Mouse (Mus musculus): ENCODE measurements around the gene Cyb5d1.

The Cyb5d1 gene

GRCm38 (mm10) chr11:69395235-69395633, at the start of gene Cyb5d1, which contains the start of gene Naa38:
Gene Cyb5d1 (minus strand): TSS chr11:69395631.
Gene Naa38 (plus strand): TSS chr11:69395487.
- peak; percentile 93 to 95 for DNase-seq (ENCODE audit: low spot score in 2 of 2)

GRCm38 (mm10) chr11:69443328-69443727, 47.9 kb upstream of the Cyb5d1 start:
- no peak for DNase-seq (ENCODE audit: low spot score in 2 of 2)

GRCm38 (mm10) chr11:69437291-69437690, 41.9 kb upstream of the Cyb5d1 start:
- DNase-seq (ENCODE audit: low spot score in 2 of 2) = no peak

- DNase-seq (ENCODE audit: low spot score in 2 of 2) = no peak
Observed at GRCm38 (mm10) chr11:69433189-69433588, 37.8 kb upstream of the Cyb5d1 start.

GRCm38 (mm10) chr11:69432640-69432982, 37.2 kb upstream of the Cyb5d1 start:
- peak in 1 of 2 experiments; percentile 32 for DNase-seq (ENCODE audit: low spot score in 2 of 2)

GRCm38 (mm10) chr11:69431829-69432639, 36.6 kb upstream of the Cyb5d1 start:
- peak; percentile 84 to 88 for DNase-seq (ENCODE audit: low spot score in 2 of 2)

GRCm38 (mm10) chr11:69430631-69431030, 35.2 kb upstream of the Cyb5d1 start:
- DNase-seq (ENCODE audit: low spot score in 2 of 2) = no peak

GRCm38 (mm10) chr11:69429313-69429712, 33.9 kb upstream of the Cyb5d1 start:
- peak; percentile 46 to 61 for DNase-seq (ENCODE audit: low spot score in 2 of 2)

- DNase-seq (ENCODE audit: low spot score in 2 of 2) = no peak
Observed at GRCm38 (mm10) chr11:69428751-69429150, 33.3 kb upstream of the Cyb5d1 start.

GRCm38 (mm10) chr11:69426246-69426645, 30.8 kb upstream of the Cyb5d1 start:
- DNase-seq (ENCODE audit: low spot score in 2 of 2) = no peak

- no peak for DNase-seq (ENCODE audit: low spot score in 2 of 2)
Observed at GRCm38 (mm10) chr11:69423885-69424284, 28.5 kb upstream of the Cyb5d1 start.

- no peak for DNase-seq (ENCODE audit: low spot score in 2 of 2)
Observed at GRCm38 (mm10) chr11:69422842-69423241, 27.4 kb upstream of the Cyb5d1 start.

- peak; percentile 28 to 29 for DNase-seq (ENCODE audit: low spot score in 2 of 2)
Observed at GRCm38 (mm10) chr11:69421131-69421977, 25.9 kb upstream of the Cyb5d1 start.

GRCm38 (mm10) chr11:69420554-69421000, 25.1 kb upstream of the Cyb5d1 start:
- no peak for DNase-seq (ENCODE audit: low spot score in 2 of 2)

GRCm38 (mm10) chr11:69419813-69420553, 24.6 kb upstream of the Cyb5d1 start:
- DNase-seq (ENCODE audit: low spot score in 2 of 2) = peak; percentile 50 to 60

- peak; percentile 69 to 72 for DNase-seq (ENCODE audit: low spot score in 2 of 2)
Observed at GRCm38 (mm10) chr11:69419443-69419812, 24.0 kb upstream of the Cyb5d1 start.

GRCm38 (mm10) chr11:69418481-69419442, 23.3 kb upstream of the Cyb5d1 start:
- peak; percentile 97 to 99 for DNase-seq (ENCODE audit: low spot score in 2 of 2)

- DNase-seq (ENCODE audit: low spot score in 2 of 2) = peak; percentile 96 to 97
Observed at GRCm38 (mm10) chr11:69417449-69418384, 22.3 kb upstream of the Cyb5d1 start.

- DNase-seq (ENCODE audit: low spot score in 2 of 2) = no peak
Observed at GRCm38 (mm10) chr11:69416921-69417448, 21.6 kb upstream of the Cyb5d1 start.
